Mouse (Mus musculus): ENCODE measurements around the gene Zc3h6.
A peak's percentile ranks its signal among the peaks of the same experiment; 100 is the strongest.
"Not testable (repeated sequence)": the region's sequence is repeated elsewhere in the genome, so short reads cannot be mapped to it uniquely, and the experiment has no call there.

The Zc3h6 gene

GRCm38 (mm10) chr2:128966641-128967580, at the start of gene Zc3h6:
TSS of gene Zc3h6 (plus strand) at chr2:128967402.
- peak; percentile 95 to 98 for DNase-seq (ENCODE audit: low spot score in 2 of 2)

GRCm38 (mm10) chr2:128924799-128925198, 42.4 kb upstream of the Zc3h6 start:
- DNase-seq (ENCODE audit: low spot score in 2 of 2) = no peak

- DNase-seq (ENCODE audit: low spot score in 2 of 2) = no peak
Observed at GRCm38 (mm10) chr2:128928446-128928845, 38.8 kb upstream of the Zc3h6 start.

DNA sequence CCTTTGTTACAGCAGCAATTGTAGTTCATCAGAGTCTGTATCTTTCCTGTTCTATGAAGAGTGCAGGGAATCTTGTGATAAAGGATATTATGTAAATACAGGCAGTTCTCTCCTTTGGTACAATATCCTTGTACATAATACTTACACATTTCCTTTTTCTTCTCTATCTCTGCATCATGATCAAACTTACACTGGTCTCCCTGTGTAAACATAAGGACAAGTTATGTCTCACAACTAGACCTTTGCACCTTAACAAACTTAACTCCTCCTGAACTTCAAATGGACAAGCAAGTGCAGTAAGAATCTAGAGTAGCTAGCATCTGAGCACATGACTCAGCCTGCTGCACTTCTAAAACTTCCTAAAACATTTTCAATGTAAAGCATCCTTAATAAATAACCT, 36.5 kb upstream of the Zc3h6 start:
- no peak for DNase-seq (ENCODE audit: low spot score in 2 of 2)

DNA sequence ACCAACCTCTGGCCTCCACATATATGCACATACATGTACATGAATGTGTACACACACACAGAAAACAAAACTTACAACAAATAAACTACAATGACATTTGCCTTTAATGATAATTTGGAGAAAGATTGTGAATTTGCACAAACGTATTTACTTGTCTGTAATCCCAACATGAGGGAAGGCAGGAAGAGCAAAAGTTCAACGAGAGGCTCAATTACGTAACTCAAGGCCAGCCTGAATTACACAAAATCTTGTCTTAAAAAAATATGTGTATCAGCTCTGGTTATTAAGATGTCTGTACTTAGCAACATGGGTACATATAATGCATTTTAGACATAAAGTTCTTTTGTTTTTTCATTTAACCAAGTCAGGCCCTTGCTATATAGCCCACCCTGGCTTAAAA, 30.9 kb upstream of the Zc3h6 start:
- no peak for DNase-seq (ENCODE audit: low spot score in 2 of 2)

GRCm38 (mm10) chr2:128943538-128944528, 23.4 kb upstream of the Zc3h6 start, which contains the start of gene Zc3h8:
TSS of gene Zc3h8 (minus strand) at chr2:128944077.
- DNase-seq (ENCODE audit: low spot score in 2 of 2) = peak; percentile 90 to 95

GRCm38 (mm10) chr2:128947962-128948588, 19.1 kb upstream of the Zc3h6 start:
- no peak for DNase-seq (ENCODE audit: low spot score in 2 of 2)

GRCm38 (mm10) chr2:128954186-128954585, 13.0 kb upstream of the Zc3h6 start:
- no peak for DNase-seq (ENCODE audit: low spot score in 2 of 2)

- no peak for DNase-seq (ENCODE audit: low spot score in 2 of 2)
Observed at GRCm38 (mm10) chr2:128965505-128966105, 1.6 kb upstream of the Zc3h6 start.

- no peak for DNase-seq (ENCODE audit: low spot score in 2 of 2)
Observed at GRCm38 (mm10) chr2:128966236-128966635, 966 bp upstream of the Zc3h6 start.

DNA sequence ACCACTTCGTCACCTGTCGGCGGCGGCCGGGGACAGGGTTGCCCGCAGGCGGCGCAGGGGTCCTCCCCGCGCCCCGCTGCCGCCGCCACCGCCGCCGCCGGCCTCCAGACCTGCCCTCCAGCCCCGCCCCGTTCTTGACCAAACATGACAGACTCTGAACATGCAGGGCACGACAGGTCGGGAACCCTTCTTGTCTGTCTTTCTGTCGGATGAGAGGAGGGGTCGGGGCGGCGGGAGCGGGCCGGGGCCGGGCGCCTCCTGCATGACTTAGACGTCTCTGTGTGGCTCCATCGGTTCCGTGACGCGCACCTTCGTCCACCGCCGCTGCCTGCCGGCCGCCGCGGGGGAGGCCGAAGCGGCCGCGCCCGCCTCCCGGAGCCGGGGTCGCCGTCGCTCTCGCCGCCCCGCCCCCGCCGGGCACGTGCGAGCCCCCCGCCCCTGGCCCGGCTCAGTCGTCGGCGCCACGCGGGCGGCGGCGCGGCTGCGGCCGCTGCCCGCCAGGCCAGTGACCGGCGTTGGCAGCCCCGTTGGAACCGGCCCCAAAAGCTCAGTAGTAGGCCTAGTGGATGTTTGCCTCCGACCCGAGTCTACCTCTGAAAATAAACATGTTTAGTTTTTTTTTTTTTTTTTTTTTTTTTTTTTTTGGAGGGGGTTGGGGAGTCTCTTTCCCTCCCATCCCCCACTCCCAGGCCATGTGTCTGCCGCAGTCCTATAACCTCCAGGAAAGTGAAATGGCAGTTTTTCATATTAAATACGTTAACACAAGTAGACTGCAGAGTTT, 649 bp downstream of the Zc3h6 start, which contains the start of gene Gm10762:
Gene Gm10762 (minus strand): TSS at position 65 of the 781 bp plus-strand sequence.
- peak; percentile 71 to 74 for DNase-seq (ENCODE audit: low spot score in 2 of 2)

GRCm38 (mm10) chr2:128968475-128969083, 1.4 kb downstream of the Zc3h6 start:
- no peak for DNase-seq (ENCODE audit: low spot score in 2 of 2)

DNA sequence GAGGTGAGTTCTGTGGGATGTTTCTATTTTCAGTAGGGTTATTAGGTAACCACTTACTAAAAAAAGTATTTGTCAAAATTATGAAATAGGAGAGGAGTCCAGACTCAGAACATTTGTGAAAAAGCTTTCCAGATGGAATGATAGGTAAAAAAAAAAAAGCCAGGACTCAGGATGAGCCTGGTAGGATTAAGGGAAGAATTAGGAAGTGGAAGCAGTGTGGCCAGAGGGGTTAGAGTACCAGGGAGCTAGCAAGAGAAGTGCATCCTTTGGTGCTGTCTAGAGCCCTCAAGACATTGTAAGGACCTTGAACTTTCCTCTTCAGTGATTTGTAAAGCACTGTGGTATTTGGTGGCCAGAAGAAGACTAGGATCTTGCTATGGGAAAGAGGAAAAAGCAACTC, 5.1 kb downstream of the Zc3h6 start:
- no peak for DNase-seq (ENCODE audit: low spot score in 2 of 2)

DNA sequence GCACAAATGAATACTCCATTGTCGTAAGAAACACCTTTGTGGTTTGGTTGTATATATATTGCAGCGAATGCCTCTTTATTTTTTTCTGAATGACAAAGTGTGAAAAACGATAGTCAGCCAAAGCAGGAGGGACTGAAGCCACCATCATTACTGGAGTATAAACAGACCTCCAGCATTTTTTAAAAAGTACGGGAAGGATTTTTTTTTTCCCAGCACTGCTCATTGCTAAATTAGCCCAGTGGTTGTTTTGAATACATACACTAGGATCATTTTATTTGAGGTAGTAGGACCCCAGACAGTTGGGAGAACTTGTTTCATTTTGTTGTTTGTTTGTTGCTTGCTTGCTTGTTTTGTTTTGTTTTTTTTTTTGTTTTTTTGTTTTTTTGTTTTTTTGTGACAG, 8.4 kb downstream of the Zc3h6 start:
- no peak for DNase-seq (ENCODE audit: low spot score in 2 of 2)

- DNase-seq (ENCODE audit: low spot score in 2 of 2) = no peak
Observed at GRCm38 (mm10) chr2:128984746-128985145, 17.5 kb downstream of the Zc3h6 start.

GRCm38 (mm10) chr2:129004872-129005271, 37.7 kb downstream of the Zc3h6 start:
- no peak for DNase-seq (ENCODE audit: low spot score in 2 of 2)

- DNase-seq (ENCODE audit: low spot score in 2 of 2) = no peak
Observed at GRCm38 (mm10) chr2:129006194-129006749, 39.1 kb downstream of the Zc3h6 start.

- not testable (repeated sequence) for DNase-seq (ENCODE audit: low spot score in 2 of 2)
Observed at GRCm38 (mm10) chr2:129008867-129009266, 41.7 kb downstream of the Zc3h6 start.

- DNase-seq (ENCODE audit: low spot score in 2 of 2) = no peak
Observed at GRCm38 (mm10) chr2:129020106-129020505, 52.9 kb downstream of the Zc3h6 start.

DNA sequence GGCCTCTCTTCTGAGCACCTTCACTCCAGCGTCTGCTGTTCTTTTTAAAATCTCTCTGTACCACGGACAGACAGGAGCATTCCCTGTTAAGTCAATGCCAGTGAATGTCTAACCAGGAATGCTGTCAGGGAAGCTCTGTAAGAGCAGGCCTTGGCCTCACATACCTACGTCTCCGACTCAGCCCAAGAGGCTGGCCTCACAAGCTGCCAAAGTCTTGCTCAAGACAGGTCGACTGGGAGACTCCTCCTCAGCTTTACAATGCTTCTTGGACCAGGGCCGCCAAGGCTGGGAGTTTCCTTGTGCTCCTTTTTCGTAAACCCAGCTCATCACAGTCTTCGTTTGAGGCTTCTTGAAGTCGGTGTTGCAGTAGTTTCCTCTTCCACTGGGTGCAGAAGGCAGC, 57.6 kb downstream of the Zc3h6 start:
- DNase-seq (ENCODE audit: low spot score in 2 of 2) = no peak
